Mouse (Mus musculus) liver, embryonic 14.5 days (tissue): Measurements from ENCODE around the gene Layn. TPM values are rescaled to one million over a fixed set of nuclear protein-coding genes. Genes with fewer than 3 reads are reported as not detected.

ENCODE experiments used
- ATAC-seq: fragments of 200-750 bp; cut with Nextera tagmentation; 2 replicates; pipeline ENCODE4 v1.8.0; 2017; ENCODE audit warnings: moderate number of reproducible peaks, mild to moderate bottlenecking, moderate library complexity; ENCODE audit not compliant: insufficient read depth
- DNase-seq, 3 experiments: peaks; one replicate each; pipeline ENCODE4 v3.0.0-alpha.2; 2012 to 2013; ENCODE audit warnings: low read depth in 3 of 3, low spot score in 3 of 3
- H3K27ac ChIP-seq: fragments of 300-500 bp; sonication (generic); 2 replicates; pipeline ENCODE4 v1.5.1; 2014; ENCODE audit warnings: moderate library complexity, mild to moderate bottlenecking, control low read depth, inconsistent platforms
- H3K27me3 ChIP-seq: fragments of 300-500 bp; sonication (generic); 2 replicates; pipeline ENCODE4 v1.6.1; 2014; ENCODE audit warnings: mild to moderate bottlenecking, low read length, moderate library complexity; ENCODE audit not compliant: control insufficient read depth, insufficient read depth
- H3K36me3 ChIP-seq: fragments of 300-500 bp; sonication (generic); replicated peaks from 2 replicates; pipeline ENCODE4 v1.6.1; 2014; ENCODE audit warnings: low read depth; ENCODE audit not compliant: control insufficient read depth, insufficient read depth
- H3K4me1 ChIP-seq, 2 experiments: fragments of 200-500 bp in 1 of 2; fragments of 300-500 bp in 1 of 2; sonication (generic) in 1 of 2; replicated peaks; 2 replicates each; pipeline ENCODE4 v1.6.1; 2012 to 2014; ENCODE audit warnings: antibody characterized with exemption in 1 of 2, inconsistent platforms in 1 of 2, low read length in 1 of 2; ENCODE audit not compliant: control insufficient read depth in 2 of 2, insufficient read depth in 2 of 2
- H3K4me2 ChIP-seq: fragments of 300-500 bp; sonication (generic); 2 replicates; pipeline ENCODE4 v1.6.1; 2014; ENCODE audit warnings: low read depth, mild to moderate bottlenecking, control low read depth, moderate library complexity
- H3K4me3 ChIP-seq, 2 experiments: fragments of 200-500 bp in 1 of 2; fragments of 300-500 bp in 1 of 2; sonication (generic) in 1 of 2; 2 replicates each; pipeline ENCODE4 v1.5.1; 2012 to 2014; ENCODE audit warnings: low read depth in 2 of 2, low read length in 2 of 2, mild to moderate bottlenecking in 2 of 2, control low read depth in 1 of 2, inconsistent platforms in 1 of 2, moderate library complexity in 1 of 2; ENCODE audit not compliant: insufficient read depth in 1 of 2
- H3K9ac ChIP-seq: fragments of 300-500 bp; sonication (generic); replicated peaks from 2 replicates; pipeline ENCODE4 v1.6.1; 2014; ENCODE audit warnings: mild to moderate bottlenecking, control low read depth, moderate library complexity
- H3K9me3 ChIP-seq: fragments of 300-500 bp; sonication (generic); 2 replicates; pipeline ENCODE4 v1.6.1; 2016; ENCODE audit warnings: low read length, mixed read lengths; ENCODE audit not compliant: control insufficient read depth
- CTCF ChIP-seq: IDR thresholded peaks from 2 replicates; pipeline ENCODE4 v1.5.1; 2016; ENCODE audit warnings: antibody characterized with exemption, low read depth, control low read depth
- EP300 ChIP-seq: IDR thresholded peaks from 2 replicates; pipeline ENCODE4 v1.6.1; 2016; ENCODE audit warnings: antibody characterized with exemption, low read depth
- WGBS: fragments of 180-500 bp; shearing (Covaris S2); extraction: QIAGEN DNeasy Blood & Tissue Kit; methylation state at CpG from one replicate; pipeline ENCODE4 v1.1.7; 2014; ENCODE audit not compliant: insufficient replicate concordance; 5-methylcytosine and 5-hydroxymethylcytosine counted together
- polyA plus RNA-seq, 2 experiments: library from polyadenylated mRNA; depleted of rRNA in 1 of 2; stranded (reverse) in 1 of 2; unstranded in 1 of 2; fragments of >200 nt; fragmentation: Nextera tagmentation in 1 of 2; extraction: Ambion mirVana in 1 of 2; gene quantifications; 2 replicates each; pipeline versions ENCODE4 v1.2.1 to v1.2.3; 2012 to 2014

The Layn gene
- polyA plus RNA-seq, 2 experiments: 0.45 to 1.1 TPM

DNA sequence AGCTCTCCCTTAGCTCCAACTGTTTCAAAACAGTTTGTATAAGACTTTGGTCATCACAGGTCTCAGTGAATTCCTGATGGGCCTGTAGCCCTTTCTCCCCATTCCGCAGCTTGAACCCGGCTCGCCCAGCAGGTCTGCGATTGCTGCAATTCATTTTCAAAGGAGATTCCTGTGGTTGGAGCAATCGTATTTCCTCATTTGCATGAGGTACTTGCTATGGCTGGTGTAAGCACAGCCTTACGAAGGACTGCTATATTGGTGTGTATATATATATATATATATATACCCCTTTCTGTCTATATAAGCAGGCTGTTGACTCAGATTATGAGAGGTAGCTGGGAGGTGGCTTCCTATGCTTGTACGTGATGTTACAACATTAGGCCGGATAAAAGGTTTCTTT lies 44.6 kb downstream of the Layn start:
- Histone ChIP-seq H3K9ac (no peak overlapping the region), H3K9me3 (no peaks in the 10 kb centered on the region), H3K4me2 (no peak overlapping the region), H3K4me3 (no peak overlapping the region), H3K27ac (no peak overlapping the region), H3K4me1 (peaks cover 0 to 2% of the 10 kb centered on the region in 2 experiments; a peak in 1 of 4 replicates), H3K27me3 (no peaks in the 10 kb centered on the region), H3K36me3 (no peaks in the 10 kb centered on the region)
- TF ChIP-seq EP300: no peak
- no peak for TF ChIP-seq CTCF
- WGBS: 43% methylated on average over 8 of the region's 8 CpGs
- DNase-seq (no peak), ATAC-seq (no peak)

DNA sequence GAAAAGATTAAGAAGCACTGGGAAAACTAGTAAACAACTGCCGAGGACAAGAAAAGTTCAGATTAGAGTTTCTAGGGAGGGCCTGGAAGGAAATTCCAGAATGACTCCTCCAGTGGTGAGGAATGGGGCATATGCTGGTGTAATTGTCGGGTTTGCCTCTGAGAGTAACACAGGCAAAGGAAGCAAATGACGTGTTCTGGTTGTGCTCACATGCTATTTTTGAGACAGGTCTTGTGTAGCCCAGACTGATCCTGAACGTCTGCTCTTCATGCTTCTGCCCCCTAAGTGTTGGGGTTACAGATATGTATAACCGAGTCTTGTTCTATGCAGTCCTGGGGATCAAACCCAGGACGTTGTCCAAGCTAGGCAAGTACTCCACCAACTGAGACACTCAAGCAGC lies 45.3 kb downstream of the Layn start:
- Histone ChIP-seq H3K4me3 (no peak overlapping the region), H3K27me3 (no peaks in the 10 kb centered on the region), H3K36me3 (no peaks in the 10 kb centered on the region), H3K4me1 (peaks cover 0 to 2% of the 10 kb centered on the region in 2 experiments; a peak in 1 of 4 replicates), H3K9me3 (no peaks in the 10 kb centered on the region), H3K4me2 (no peak overlapping the region), H3K27ac (no peak overlapping the region), H3K9ac (no peak overlapping the region)
- WGBS: 54% methylated on average over 6 of the region's 6 CpGs
- ATAC-seq: no peak
- no peak for DNase-seq
- no peak for TF ChIP-seq EP300
- TF ChIP-seq CTCF: no peak

DNA sequence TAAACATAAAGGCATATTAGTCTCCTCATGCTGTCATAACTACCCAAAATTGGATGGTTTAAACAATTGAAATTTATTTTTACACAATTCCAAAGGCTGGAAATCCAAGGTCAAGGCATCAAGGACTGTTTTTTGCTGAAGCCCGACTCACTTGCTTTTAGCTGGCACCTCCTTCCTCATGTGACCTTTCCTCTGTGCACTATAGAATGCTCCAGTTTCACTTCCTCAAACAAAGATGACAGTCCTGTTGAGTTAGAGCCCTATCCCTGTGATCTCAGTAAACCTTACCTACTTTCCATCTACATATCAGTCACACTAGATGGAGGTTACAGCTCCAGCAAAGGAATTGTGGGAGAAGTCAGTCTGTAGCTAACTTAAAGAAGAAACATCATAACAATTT lies 46.7 kb downstream of the Layn start:
- H3K27ac ChIP-seq: no peak overlapping the region
- no peak for ATAC-seq
- no peak overlapping the region for H3K9ac ChIP-seq
- no peaks in the 10 kb centered on the region for H3K9me3 ChIP-seq
- H3K36me3 ChIP-seq: no peaks in the 10 kb centered on the region
- WGBS: 12% methylated on average over 1 of the region's 1 CpGs
- TF ChIP-seq EP300 (no peak), CTCF (no peak)
- H3K4me2 ChIP-seq: no peak overlapping the region
- H3K27me3 ChIP-seq: no peaks in the 10 kb centered on the region
- no peak overlapping the region for H3K4me3 ChIP-seq
- peaks cover 0 to 2% of the 10 kb centered on the region in 2 experiments; a peak in 1 of 4 replicates for H3K4me1 ChIP-seq
- no peak for DNase-seq

DNA sequence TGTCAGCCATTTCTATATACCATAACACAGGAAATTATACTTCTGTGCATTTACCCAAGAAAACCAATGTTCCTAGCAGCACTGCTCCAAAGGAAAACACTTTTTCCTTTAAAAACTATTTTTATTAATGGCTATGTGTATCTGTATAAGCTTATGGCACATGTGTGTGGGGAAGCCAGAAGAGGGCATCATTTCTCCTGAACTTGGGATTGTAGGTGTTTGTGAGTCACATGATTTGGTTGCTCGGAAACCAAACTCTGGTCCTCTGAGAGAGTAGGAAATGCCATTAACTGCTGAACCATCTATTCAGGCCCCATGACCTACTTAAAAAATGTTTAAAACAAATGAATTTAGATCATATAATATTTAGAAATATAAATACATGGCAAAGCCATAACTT lies 49.9 kb downstream of the Layn start:
- Histone ChIP-seq H3K36me3 (no peaks in the 10 kb centered on the region), H3K27ac (no peak overlapping the region), H3K4me2 (no peak overlapping the region), H3K4me1 (no peaks in the 10 kb centered on the region), H3K27me3 (no peaks in the 10 kb centered on the region), H3K9me3 (no peaks in the 10 kb centered on the region), H3K4me3 (no peak overlapping the region), H3K9ac (no peak overlapping the region)
- ATAC-seq (no peak), DNase-seq (no peak)
- TF ChIP-seq EP300 (no peak), CTCF (no peak)
- WGBS: 50% methylated on average over 1 of the region's 1 CpGs

DNA sequence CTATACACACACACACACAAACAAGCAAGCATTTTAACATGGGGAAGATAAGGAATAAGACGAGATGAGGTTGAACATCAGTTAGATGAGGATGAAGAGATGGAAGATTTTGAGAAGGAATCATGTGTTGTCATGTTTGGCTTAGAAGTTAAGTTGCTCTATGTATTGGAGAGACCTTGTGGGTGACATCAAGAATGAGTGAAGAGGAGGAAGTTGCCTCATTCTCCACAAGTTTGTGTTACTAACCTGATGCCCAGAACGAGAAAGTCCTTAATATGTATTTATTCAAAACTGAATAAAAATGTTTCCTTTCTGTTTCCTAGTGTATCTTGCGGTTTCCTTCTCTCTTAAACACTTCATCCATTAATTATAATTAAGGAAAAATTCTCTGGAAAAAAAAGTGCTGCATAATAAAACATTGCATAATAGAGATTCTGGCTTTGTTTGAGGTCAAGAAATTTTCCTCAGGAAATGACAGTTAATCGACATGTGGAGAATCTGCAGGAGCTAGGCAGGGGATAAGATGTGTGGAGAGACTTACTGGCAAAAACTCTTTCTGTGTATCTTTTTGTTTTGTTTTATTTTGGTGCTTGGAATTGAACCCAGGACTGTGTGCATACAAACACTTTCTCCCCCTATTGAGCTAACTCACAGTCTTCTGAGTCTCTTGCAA lies 55.6 kb downstream of the Layn start:
- Histone ChIP-seq H3K9me3 (no peaks in the 10 kb centered on the region), H3K4me1 (0 out of 4 replicates have a peak, but pooled peaks cover 0 to 2% of the 10 kb centered on the region in 2 experiments), H3K4me3 (no peak overlapping the region), H3K36me3 (no peaks in the 10 kb centered on the region), H3K27me3 (no peaks in the 10 kb centered on the region), H3K9ac (no peak overlapping the region), H3K27ac (no peak overlapping the region), H3K4me2 (no peak overlapping the region)
- TF ChIP-seq EP300: no peak
- no peak for TF ChIP-seq CTCF
- ATAC-seq: no peak
- 36% methylated on average over 4 of the region's 4 CpGs for WGBS
- DNase-seq: no peak
